Mouse (Mus musculus) neutrophil, adult 5-6 weeks (primary cell): ENCODE measurements around the gene Ccnt2. TPM values are rescaled to one million over a fixed set of nuclear protein-coding genes. Genes with fewer than 3 reads are reported as not detected.
A peak's percentile ranks its signal among the peaks of the same experiment; 100 is the strongest.

ENCODE experiments used
- ATAC-seq: fragments of 151-379, 151-347 bp; 2 replicates; pipeline ENCODE4 v1.8.0; 2017; ENCODE audit warnings: mild to moderate bottlenecking, moderate TSS enrichment; ENCODE audit not compliant: insufficient number of reproducible peaks, poor library complexity, low FRiP score, severe bottlenecking; ENCODE audit errors: extremely low read depth
- total RNA-seq: library from RNA; stranded (forward); fragments of 200-1000 nt; gene quantifications from 2 replicates; pipeline ENCODE4 v1.2.3, GENCODE M21; 2017

Gene Ccnt2
- total RNA-seq, 1 experiment from 2014 or later: 123 TPM

DNA sequence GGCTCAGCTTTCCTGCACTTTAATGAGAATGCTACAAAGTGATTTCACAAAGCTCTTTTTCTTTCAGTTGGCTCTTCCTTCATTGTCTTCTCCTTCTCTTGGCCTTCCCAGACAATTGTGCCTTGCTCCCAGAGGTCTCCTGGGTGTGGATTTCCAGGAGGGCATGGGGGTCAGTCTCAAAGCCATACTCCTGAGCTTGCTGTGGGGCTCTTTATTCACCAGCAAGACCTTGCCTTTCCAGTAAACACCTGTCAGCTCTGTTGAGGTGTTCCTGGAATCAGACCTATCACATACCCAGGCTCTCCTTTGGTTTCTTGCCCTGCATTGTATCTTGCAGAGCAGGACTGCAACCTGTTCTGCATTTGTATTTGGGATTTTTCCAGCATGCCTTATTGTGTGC, 9.9 kb downstream of the Ccnt2 start:
- ATAC-seq: no peak

DNA sequence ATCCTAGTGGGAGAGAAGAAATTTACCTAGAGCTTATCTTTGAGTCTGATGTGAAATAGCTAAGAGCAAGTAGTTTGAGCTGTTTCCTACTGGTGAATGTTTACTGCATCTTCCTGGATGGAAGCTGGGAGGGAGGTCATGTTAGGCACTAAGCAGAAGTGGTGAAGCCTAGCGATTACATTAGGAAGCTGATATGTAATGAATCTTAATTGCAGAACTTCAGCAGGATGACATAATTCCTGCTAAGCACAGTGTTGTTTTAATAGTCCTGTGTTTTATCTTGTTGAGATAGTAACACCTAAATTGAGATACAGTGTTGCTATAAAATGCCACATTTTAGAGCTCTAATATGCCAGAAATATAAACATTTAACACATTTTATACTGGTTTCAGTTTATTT, 11.9 kb downstream of the Ccnt2 start:
- ATAC-seq: no peak

DNA sequence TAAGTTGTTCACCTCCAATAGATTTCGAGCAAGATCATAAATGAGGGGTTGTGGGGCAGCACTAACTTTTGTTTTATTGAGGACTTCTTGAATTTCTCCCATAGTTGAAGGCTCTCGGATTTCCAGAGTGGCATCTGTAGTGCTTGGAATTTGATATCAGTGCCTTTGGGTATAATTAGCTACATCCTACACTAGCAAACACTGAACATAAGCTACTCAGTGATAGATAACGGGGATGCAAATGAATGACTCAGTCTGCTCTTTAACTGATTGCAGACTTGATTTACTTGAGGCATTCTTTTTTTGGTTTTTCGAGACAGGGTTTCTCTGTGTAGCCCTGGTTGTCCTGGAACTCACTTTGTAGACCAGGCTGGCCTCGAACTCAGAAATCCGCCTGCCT, 15.0 kb downstream of the Ccnt2 start:
- no peak for ATAC-seq

DNA sequence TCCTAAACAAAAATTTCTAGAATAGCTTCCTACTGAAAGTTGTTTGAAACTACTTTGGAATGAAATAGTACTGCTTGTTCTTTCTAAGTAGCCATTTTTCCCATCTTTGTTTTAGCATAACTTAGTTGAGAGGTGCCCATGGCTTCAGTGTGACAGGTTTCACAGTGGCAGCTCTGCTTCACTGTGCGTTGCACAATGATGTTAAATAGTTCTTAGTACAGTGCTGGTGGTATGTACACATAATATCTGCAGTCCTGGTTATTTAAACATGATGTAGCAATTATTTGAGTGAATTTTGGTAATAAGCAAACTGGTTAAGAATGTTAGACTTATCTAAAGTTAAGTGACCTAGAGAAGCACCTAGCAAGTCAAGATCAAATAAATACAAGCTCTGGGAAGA, 19.5 kb downstream of the Ccnt2 start:
- ATAC-seq: no peak

DNA sequence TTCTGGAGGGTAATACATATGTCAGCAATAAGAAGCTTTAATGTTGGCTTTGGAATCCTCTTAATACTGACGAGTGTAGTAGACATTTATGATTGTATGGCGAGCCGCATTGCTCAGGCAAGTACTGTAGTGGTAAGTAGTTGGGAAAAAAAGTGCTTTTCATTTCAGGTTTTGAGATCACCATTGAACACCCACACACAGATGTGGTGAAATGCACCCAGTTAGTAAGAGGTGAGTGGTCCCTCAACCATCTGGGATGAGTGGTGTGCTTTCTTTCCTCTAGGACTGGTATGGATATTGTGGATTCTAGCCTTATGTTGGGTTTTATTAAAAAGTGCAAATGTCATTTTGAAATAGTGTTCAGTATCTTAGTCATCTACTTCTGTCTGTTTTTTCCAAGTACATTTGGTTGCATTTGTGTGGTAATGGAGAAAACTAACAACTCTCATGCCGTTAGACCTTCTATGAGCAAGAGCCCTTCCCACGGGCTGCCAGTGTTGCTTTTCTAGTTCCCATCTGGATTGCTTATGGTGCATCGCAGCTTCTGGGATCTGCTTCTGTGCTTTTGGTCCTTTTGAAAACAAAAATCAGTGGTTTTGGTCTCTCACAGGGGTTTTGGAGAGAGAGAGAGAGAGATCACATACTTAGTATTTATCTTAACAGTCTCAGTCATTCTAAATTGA, 21.3 kb downstream of the Ccnt2 start:
- no peak for ATAC-seq

DNA sequence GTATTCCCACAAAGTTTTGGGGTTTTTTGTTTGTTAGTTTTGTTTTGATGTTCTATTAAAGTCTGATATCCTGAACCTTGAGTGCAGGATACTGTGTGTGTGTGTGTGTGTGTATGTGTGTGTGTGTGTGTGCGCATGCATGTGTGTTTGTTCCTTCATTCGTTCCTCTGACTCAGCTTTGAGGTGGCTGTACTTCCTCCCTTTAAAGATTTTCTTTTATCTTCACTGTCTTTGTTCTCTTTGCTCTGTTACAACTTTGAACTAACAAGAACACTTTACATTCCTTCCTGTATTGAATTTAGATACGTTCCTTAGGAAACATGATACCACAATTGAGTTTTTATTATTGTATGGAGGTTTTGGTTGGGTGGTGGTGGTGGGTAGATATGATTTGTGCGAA, 22.4 kb downstream of the Ccnt2 start:
- ATAC-seq: peak; percentile 41; the same call in 1 of the 2 replicates

DNA sequence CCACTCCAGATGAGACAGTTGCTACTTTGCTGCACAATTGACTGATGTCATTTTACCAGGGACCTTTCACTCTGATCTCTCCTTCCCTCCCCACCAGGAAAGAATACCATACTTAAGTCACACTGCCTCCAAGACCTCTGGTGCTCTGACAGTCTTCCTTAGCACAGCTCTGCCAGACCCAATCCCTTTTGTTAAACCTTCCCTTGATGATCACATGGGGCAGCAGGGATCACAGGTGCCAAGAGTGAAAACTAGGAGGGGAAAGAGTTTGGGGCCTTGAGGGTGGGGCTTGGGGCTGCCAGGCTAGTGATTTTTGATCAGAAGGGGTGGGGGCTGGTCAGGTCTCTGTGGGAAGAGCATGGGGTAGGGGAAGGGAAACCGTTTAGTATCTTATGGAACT, 22.8 kb downstream of the Ccnt2 start:
- no peak for ATAC-seq

DNA sequence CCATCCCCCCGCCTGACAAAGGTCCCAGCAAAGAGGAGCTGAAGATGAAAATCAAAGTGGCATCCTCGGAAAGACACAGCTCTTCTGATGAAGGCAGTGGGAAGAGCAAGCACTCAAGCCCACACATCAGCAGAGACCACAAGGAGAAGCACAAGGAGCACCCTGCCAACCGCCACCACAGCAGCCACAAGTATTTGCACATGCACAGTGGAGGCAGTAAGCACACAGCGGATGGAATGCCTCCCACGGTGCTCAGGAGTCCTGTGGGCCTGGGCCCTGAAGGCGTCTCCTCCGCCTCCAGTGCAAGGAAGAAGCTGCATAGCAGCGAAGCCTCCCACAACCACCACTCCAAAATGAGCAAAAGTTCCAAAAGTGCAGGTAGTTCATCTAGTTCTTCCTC, 29.0 kb downstream of the Ccnt2 start:
- ATAC-seq: no peak

DNA sequence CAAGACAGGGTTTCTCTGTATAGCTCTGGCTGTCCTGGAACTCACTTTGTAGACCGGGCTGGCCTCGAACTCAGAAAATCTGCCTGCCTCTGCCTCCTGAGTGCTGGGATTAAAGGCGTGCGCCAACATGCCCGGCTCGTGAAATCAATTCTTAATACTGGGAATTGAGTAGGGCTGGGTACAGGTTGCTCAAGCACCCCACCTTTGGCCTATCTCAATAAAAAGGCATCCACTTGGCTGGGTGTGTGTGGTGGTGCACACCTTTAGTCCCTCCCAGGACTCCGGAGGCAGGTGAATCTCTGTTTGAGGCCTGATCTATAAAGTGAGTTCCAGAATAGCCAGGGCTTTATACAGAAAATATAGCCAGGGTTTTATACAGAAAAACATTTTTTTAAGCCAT, 34.7 kb downstream of the Ccnt2 start:
- no peak for ATAC-seq

DNA sequence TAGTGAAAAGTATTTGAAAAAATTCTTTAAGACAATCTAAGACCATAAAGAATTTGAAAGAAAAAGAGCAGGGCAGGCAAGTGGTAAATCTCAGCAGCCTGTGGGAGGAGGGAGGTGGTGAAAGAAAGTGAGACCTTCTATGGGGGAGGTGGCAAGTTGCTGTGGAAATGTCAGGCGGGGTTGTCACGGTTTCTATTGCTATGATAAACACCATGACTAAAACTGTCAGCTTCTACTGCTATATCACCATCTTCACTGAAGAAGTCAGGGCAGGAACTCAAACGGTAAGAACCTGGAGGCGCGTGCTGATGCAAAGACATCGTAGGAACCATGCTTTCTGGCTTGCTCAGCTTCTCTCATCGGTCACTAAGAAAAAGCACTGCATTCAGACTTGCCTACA, 39.0 kb downstream of the Ccnt2 start:
- ATAC-seq: no peak

DNA sequence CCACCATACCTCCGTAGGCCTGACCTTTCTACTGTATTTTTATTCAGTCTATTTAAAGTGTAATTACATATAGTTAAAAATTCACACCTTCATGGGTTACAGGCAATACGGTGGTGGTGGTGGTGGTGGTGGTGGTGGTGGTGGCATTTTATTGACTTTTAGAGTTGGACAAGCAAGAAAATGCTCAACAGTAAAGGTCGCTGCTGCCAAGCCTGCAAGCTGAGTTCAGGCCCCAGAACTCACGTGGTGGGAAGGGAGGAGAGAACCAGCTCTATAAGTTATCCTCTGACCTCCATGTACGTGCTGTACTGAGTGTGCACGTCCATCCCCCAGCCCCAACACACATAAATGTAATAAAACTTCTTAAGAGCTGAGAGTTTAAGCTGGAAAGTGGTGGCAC, 42.4 kb downstream of the Ccnt2 start:
- ATAC-seq: no peak

DNA sequence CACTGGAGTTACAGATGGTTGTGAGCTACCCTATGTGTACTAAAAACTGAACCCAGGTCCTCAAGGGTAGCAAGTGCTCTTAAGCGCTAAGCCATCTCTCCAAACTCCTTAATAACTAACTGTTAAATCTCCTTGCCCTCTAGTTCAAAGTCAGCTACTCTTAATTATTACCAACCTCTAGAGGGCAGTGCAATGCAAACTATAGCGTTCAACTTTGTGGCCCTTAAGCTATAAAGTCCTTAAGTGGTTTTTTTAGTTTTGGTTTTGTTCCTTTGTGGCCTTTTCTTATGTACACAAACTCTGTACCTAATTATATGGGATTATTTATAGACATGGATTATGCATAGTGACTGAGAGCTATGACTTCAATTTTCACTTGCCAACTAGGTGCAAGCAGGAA, 53.4 kb downstream of the Ccnt2 start:
- peak; percentile 57; the same call in 1 of the 2 replicates for ATAC-seq

DNA sequence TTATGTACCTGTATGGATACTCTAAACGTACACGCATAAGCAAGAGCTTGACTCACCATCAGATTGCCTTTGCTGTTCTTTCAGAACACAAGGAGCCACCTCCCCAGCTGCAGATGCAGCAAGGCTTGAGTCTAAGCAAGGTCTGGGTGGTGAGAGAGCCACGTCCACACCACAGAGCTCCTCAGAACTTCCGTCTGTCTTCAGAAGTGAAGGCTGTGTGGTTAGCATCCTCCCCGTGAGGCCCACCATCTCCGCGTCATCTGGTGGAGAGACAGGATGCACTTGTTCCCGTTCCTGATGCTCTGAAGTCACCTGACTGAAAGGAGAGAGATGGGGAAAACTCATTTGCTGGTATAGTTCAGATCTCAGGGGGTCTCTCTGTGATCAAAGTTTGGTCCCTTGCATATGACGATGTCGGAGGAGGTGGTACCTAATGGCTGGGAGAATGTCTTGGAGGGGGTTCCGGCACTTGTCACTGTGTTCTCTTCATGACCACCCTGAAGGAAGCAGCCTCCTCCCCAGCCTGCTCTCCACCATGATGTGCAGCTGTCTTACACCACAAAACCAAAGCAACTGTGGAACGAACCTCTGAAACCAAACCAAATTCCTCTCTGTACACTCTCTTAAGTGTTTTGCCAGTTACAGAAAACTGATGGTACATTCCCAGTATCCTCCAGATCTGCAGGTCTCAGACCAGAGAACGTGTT, 56.4 kb downstream of the Ccnt2 start:
- ATAC-seq: peak; percentile 41; the same call in 1 of the 2 replicates

DNA sequence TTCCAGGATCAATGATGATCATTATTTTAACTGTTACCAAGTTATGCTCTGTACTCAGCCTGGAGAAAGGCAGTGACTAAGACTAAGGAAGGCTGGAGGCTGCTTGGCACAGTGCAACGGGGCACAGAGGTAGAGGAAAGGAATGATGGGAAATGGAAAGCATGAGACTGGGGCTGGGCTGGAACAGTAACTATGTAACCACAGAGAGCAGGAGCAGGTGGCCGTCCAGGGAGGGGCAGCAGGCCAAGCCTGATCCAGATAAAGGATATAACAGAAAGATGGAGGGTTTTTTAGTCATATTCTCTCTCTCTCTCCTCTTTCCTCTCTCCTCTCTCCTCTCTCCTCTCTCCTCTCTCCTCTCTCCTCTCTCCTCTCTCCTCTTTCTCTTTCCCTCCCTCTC, 59.8 kb downstream of the Ccnt2 start:
- ATAC-seq: no peak

DNA sequence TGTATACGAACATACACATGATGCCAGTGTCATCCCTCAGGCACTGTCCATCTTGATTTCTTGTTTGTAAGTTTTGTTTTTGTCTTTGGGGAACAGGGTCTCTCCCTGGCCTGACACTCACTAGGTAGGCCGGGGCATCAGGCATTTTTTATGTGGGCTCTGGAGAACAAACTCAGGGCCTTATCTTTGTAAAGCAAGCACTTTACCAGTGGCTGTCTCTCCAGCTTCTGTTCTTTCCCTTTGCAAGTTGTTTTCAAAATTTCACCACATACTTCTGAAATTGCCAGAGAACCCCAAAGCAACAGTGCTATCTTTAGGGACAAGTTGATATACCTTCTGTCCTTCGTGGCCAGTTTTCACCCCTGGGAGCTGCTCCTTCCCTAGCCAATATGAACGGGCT, 60.2 kb downstream of the Ccnt2 start:
- no peak for ATAC-seq

DNA sequence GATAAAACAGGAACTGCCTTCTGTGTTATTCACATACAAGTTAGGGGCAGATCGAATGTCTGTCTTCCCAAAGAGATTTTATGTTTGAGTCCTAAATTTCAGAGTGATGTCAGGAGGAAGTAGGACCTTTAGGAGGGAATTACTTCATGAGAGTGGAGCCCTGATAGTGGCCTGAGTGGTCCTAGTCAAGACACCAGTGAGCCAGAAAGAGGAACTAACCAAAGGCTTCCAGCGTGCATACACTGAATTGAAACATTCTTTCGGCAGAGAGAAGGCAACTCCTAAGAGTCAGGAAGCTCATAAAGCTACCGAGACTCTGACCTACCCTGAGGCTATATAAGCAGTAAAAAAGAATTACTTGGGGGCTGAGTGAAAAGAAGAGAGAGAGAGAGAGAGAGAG, 62.7 kb downstream of the Ccnt2 start:
- no peak for ATAC-seq

DNA sequence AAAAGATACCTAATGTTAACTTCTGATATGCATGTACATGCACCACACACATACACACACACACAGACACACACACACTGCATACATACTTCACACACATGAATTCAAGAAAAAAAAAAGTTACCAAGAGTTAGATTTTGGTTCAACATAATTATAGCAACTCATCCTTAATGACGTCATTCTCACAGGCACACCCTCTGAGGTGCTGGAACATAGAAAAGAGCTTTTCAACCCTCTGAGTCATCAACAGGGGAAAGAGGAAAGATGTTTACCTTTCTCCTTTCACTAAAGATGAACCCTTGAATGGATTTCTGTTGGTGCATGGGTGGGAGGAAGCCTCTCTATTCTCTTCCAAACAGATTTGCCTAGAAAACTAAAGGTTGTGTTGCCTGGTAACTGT, 64.6 kb downstream of the Ccnt2 start:
- no peak for ATAC-seq

DNA sequence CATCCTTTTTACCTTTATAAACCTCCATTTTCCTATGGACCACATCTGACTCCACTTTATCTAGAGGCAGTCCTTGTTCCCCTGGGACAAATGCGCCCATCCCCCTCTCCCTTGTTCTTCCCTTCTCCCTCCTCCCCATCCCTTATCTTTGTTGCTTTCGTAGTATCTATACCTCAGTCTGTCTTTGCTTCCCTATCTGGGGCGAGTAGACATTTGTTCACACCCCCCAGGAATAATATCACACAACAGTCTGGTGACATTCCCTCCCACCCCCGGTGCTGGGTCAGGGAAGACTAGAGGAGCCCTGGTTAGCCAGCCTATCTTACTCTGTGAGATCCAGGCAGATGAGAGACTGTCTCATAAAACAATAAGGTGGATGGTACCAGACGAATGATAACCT, 71.5 kb downstream of the Ccnt2 start:
- ATAC-seq: no peak

DNA sequence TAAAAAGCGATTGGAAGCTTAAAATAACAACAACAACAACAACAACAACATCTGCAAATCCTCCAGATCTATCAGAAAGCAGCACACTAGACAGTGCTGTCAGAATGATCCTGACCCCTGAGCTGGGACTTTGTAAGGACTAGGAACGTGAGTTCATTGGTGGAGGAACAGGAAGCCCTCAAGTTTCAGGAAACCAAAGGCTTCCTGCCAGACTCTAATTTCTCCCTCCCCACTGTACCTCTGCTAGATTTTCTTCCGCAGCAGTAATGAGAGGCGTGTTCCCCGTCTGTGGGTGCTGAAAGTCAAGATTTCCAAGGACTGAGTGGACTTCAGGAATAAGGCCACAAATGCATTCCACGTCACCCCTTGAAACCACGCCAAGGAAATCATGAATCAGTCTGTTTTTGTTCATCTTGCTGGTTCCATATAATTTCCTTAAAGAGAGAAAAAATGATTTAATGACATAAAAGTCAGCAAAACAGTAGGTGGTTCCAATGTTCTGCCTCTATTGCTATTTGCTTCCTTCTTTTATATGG, 76.2 kb downstream of the Ccnt2 start:
- no peak for ATAC-seq

DNA sequence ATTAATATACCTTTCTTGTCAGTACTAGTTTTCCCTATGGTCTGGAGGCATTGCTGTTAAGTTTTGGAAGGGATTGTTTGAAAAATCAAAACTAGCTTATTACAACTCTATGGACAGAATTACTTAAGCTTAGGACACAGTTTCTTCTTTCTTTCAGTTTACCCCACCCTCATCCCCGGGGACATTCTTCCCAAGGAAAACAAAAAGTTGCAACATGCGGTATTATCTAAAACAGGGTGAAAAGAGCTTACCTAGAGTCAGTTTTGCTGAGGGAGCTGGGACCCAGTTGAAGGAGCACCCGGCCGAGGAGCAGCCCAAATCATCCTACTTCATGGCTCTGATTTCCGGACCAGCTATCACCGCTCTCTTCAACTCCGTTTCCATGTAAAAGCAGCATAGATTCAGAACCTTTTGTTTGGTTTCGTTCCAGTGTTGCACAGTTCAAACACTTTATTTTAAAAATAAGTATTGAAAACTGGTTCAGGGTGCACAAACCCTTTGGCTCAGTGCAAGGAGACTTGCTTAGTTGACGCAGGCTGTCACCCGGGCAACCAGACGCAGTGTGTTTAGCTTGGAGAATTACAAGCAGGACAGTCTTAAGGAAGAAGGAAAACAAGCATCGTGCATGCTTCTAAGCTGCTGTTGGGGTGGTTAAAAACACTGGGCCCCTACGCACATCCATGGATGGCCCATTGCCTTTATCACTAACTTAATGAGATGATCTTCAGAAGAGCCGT, 80.7 kb downstream of the Ccnt2 start, which contains the start of gene Map3k19:
Gene Map3k19 (minus strand): TSS at position 546 of the 737 bp plus-strand sequence.
- ATAC-seq: no peak
